Mouse (Mus musculus) limb, embryonic 10.5 days (tissue): ENCODE results near the gene Asic3. TPM values are rescaled to one million over a fixed set of nuclear protein-coding genes. Genes with fewer than 3 reads are reported as not detected.

ENCODE experiments used
- DNase-seq: peaks from one replicate; pipeline ENCODE4 v3.0.0-alpha.2; 2017; ENCODE audit warnings: low spot score
- H3K27ac ChIP-seq: fragments of 300-500 bp; sonication (generic); 2 replicates; pipeline ENCODE4 v1.5.1; 2016; ENCODE audit warnings: mild to moderate bottlenecking
- H3K27me3 ChIP-seq: fragments of 300-500 bp; sonication (generic); 2 replicates; pipeline ENCODE4 v1.6.1; 2016; ENCODE audit warnings: low read depth, mild to moderate bottlenecking; ENCODE audit not compliant: poor library complexity, severe bottlenecking
- H3K36me3 ChIP-seq: fragments of 300-500 bp; sonication (generic); 2 replicates; pipeline ENCODE4 v1.6.1; 2016; ENCODE audit warnings: mild to moderate bottlenecking, moderate library complexity
- H3K4me1 ChIP-seq: fragments of 300-500 bp; sonication (generic); 2 replicates; pipeline ENCODE4 v1.6.1; 2016
- H3K4me3 ChIP-seq: fragments of 300-500 bp; sonication (generic); 2 replicates; pipeline ENCODE4 v1.5.1; 2016; ENCODE audit warnings: mild to moderate bottlenecking, moderate library complexity
- H3K9me3 ChIP-seq: fragments of 300-500 bp; sonication (generic); replicated peaks from 2 replicates; pipeline ENCODE4 v1.6.1; 2016; ENCODE audit warnings: mild to moderate bottlenecking
- WGBS: fragments of 180-500 bp; shearing (Covaris S2); methylation state at CpG from one replicate; pipeline ENCODE4 v1.1.7; 2016; 5-methylcytosine and 5-hydroxymethylcytosine counted together
- polyA plus RNA-seq: library from polyadenylated mRNA; unstranded; fragments of >200 nt; fragmentation: Nextera tagmentation; extraction: Ambion mirVana; gene quantifications from 2 replicates; pipeline ENCODE4 v1.2.1, GENCODE M21; 2016

The Asic3 gene
- polyA plus RNA-seq, 1 experiment from 2014 or later = 0.30 TPM

GRCm38 (mm10) chr5:24426556-24427284 lies 13.5 kb downstream of the Asic3 start:
- H3K4me3 ChIP-seq = peak overlapping the region; percentile 77
- 6% methylated on average over 9 of the region's 9 CpGs for WGBS
- H3K4me1 ChIP-seq = peaks cover 58% of the 10 kb centered on the region
- DNase-seq = no peak
- no peaks in the 10 kb centered on the region for H3K9me3 ChIP-seq
- peaks cover 9% of the 10 kb centered on the region; the same call in 1 of the 2 replicates for H3K27me3 ChIP-seq
- peaks cover 26% of the 10 kb centered on the region for H3K36me3 ChIP-seq
- H3K27ac ChIP-seq = peak overlapping the region; percentile 88

GRCm38 (mm10) chr5:24427285-24427633 lies 14.1 kb downstream of the Asic3 start:
- Histone ChIP-seq H3K27me3 (peaks cover 9% of the 10 kb centered on the region; the same call in 1 of the 2 replicates), H3K27ac (peak overlapping the region; percentile 88), H3K9me3 (no peaks in the 10 kb centered on the region), H3K4me3 (peak overlapping the region; percentile 77), H3K36me3 (peaks cover 31% of the 10 kb centered on the region), H3K4me1 (peaks cover 57% of the 10 kb centered on the region)
- no peak for DNase-seq
- 9% methylated on average over 12 of the region's 12 CpGs for WGBS

- peak overlapping the region; percentile 88 for H3K27ac ChIP-seq
- peak; percentile 73 for DNase-seq
- under 1% methylated on average over 15 of the region's 15 CpGs for WGBS
These were observed 14.8 kb downstream of the Asic3 start for GRCm38 (mm10) chr5:24427981-24428402.

GRCm38 (mm10) chr5:24428596-24428995 lies 15.4 kb downstream of the Asic3 start:
- Histone ChIP-seq H3K4me3 (peak overlapping the region; percentile 77), H3K9me3 (no peaks in the 10 kb centered on the region), H3K27ac (peak overlapping the region; percentile 88), H3K27me3 (peaks cover 9% of the 10 kb centered on the region; the same call in 1 of the 2 replicates), H3K4me1 (peaks cover 50% of the 10 kb centered on the region), H3K36me3 (peaks cover 45% of the 10 kb centered on the region)
- DNase-seq = no peak
- 10% methylated on average over 9 of the region's 9 CpGs for WGBS

More at GRCm38 (mm10) chr5:24427981-24428402, 14.8 kb downstream of the Asic3 start:
- no peaks in the 10 kb centered on the region for H3K9me3 ChIP-seq
- H3K4me1 ChIP-seq = peaks cover 50% of the 10 kb centered on the region
- peaks cover 39% of the 10 kb centered on the region for H3K36me3 ChIP-seq
- H3K27me3 ChIP-seq = peaks cover 9% of the 10 kb centered on the region; the same call in 1 of the 2 replicates
- H3K4me3 ChIP-seq = peak overlapping the region; percentile 77

- 92% methylated on average over 8 of the region's 8 CpGs for WGBS
- peaks cover under 1% of the 10 kb centered on the region; the same call in 1 of the 2 replicates for H3K4me1 ChIP-seq
- H3K27ac ChIP-seq = no peak overlapping the region
- no peaks in the 10 kb centered on the region for H3K27me3 ChIP-seq
- no peak for DNase-seq
- H3K9me3 ChIP-seq = no peaks in the 10 kb centered on the region
- H3K4me3 ChIP-seq = no peak overlapping the region
- peaks cover 97% of the 10 kb centered on the region for H3K36me3 ChIP-seq
These were observed 20.8 kb downstream of the Asic3 start for GRCm38 (mm10) chr5:24433993-24434392.

GRCm38 (mm10) chr5:24441187-24441586 lies 28.0 kb downstream of the Asic3 start:
- peaks cover 25% of the 10 kb centered on the region for H3K4me1 ChIP-seq
- H3K27me3 ChIP-seq = no peaks in the 10 kb centered on the region
- H3K9me3 ChIP-seq = no peaks in the 10 kb centered on the region
- whole genome bisulfite sequencing = 96% methylated on average over 8 of the region's 8 CpGs
- no peak for DNase-seq
- H3K4me3 ChIP-seq = no peak overlapping the region
- no peak overlapping the region for H3K27ac ChIP-seq
- peaks cover 76% of the 10 kb centered on the region for H3K36me3 ChIP-seq

- 87% methylated on average over 9 of the region's 9 CpGs for WGBS
- H3K36me3 ChIP-seq = peaks cover 68% of the 10 kb centered on the region
- DNase-seq = no peak
- H3K4me1 ChIP-seq = peaks cover 33% of the 10 kb centered on the region
- H3K4me3 ChIP-seq = no peak overlapping the region
- no peaks in the 10 kb centered on the region for H3K27me3 ChIP-seq
- H3K9me3 ChIP-seq = no peaks in the 10 kb centered on the region
- H3K27ac ChIP-seq = no peak overlapping the region
These were observed 28.8 kb downstream of the Asic3 start for GRCm38 (mm10) chr5:24442029-24442428.

- 93% methylated on average over 7 of the region's 7 CpGs for WGBS
- Histone ChIP-seq H3K36me3 (peaks cover 58% of the 10 kb centered on the region), H3K27me3 (no peaks in the 10 kb centered on the region), H3K9me3 (no peaks in the 10 kb centered on the region), H3K27ac (no peak overlapping the region), H3K4me3 (no peak overlapping the region), H3K4me1 (peaks cover 44% of the 10 kb centered on the region)
- no peak for DNase-seq
These were observed 30.0 kb downstream of the Asic3 start for GRCm38 (mm10) chr5:24443204-24443603.

GRCm38 (mm10) chr5:24443927-24444326 lies 30.7 kb downstream of the Asic3 start:
- peaks cover 50% of the 10 kb centered on the region for H3K36me3 ChIP-seq
- H3K4me1 ChIP-seq = peaks cover 45% of the 10 kb centered on the region
- DNase-seq = no peak
- H3K4me3 ChIP-seq = peak overlapping the region; percentile 91
- no peaks in the 10 kb centered on the region for H3K9me3 ChIP-seq
- WGBS = 88% methylated on average over 12 of the region's 12 CpGs
- peak overlapping the region; percentile 96 for H3K27ac ChIP-seq
- H3K27me3 ChIP-seq = no peaks in the 10 kb centered on the region; the same call in 1 of the 2 replicates

- peaks cover 45% of the 10 kb centered on the region for H3K4me1 ChIP-seq
These were observed 31.7 kb downstream of the Asic3 start, which contains the start of gene Fastk for GRCm38 (mm10) chr5:24444746-24445427. TSS of gene Fastk (minus strand) at chr5:24445287.

GRCm38 (mm10) chr5:24445428-24446080 lies 32.4 kb downstream of the Asic3 start:
- DNase-seq = no peak
- Histone ChIP-seq H3K36me3 (peaks cover 34% of the 10 kb centered on the region), H3K9me3 (no peaks in the 10 kb centered on the region), H3K27ac (peak overlapping the region; percentile 96), H3K27me3 (no peaks in the 10 kb centered on the region; the same call in 1 of the 2 replicates), H3K4me3 (peak overlapping the region; percentile 91), H3K4me1 (peaks cover 45% of the 10 kb centered on the region)
- WGBS = 58% methylated on average over 20 of the region's 20 CpGs

More at GRCm38 (mm10) chr5:24444746-24445427, 31.7 kb downstream of the Asic3 start, which contains the start of gene Fastk:
- under 1% methylated on average over 60 of the region's 60 CpGs for WGBS
- Histone ChIP-seq H3K9me3 (no peaks in the 10 kb centered on the region), H3K27me3 (no peaks in the 10 kb centered on the region; the same call in 1 of the 2 replicates), H3K4me3 (peak within 1 kb of the TSS; percentile 91), H3K36me3 (peaks cover 41% of the 10 kb centered on the region), H3K27ac (peak within 1 kb of the TSS; percentile 96)
- peak; percentile 96 for DNase-seq

GRCm38 (mm10) chr5:24446630-24447029 lies 33.4 kb downstream of the Asic3 start:
- peaks cover 23% of the 10 kb centered on the region for H3K36me3 ChIP-seq
- peak overlapping the region; percentile 63; the same call in 1 of the 2 replicates for H3K4me3 ChIP-seq
- no peaks in the 10 kb centered on the region; the same call in 1 of the 2 replicates for H3K27me3 ChIP-seq
- peaks cover 54% of the 10 kb centered on the region for H3K4me1 ChIP-seq
- H3K27ac ChIP-seq = no peak overlapping the region
- no peak for DNase-seq
- H3K9me3 ChIP-seq = no peaks in the 10 kb centered on the region
- WGBS = 88% methylated on average over 7 of the region's 7 CpGs
